Comparison of ENCODE assay signal across 11 mouse cellular contexts in the genomic region with DNA sequence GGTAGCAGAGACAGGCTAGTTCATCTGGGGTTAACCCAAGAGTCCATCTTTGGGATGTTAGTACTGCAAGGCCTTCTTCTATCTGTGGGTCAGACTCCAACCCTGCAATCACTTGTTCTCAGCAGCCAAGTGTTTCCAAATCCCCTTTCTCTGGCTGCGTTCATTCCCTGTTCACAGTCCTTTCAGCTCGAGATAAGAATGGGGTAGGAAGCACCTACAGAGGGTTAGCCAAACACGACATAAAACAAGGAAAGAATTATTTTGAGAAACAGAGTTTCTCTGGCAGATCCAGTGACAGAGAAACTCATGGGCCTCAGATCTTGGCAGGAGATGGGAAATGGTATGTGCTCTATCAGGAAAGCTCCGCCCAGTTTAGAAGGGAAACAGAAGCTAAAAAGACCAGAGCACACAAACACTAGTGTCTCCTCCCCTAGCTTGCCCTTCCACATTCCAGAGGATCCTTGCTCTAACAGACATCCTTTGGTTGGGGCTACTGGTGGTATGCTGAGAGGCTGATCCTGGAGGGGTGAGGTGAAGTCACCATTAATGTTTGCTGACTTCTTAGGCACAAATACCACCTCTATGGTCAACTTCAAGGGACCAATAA.
DNase-seq lines count a peak whose midpoint lies in the region; ATAC-seq lines count a peak whose summit lies in the region.
"Had no signal": no experiment of that assay in that cellular context is flagged by ENCODE, and none has a peak within 500 bp of the region (broad histone marks: within the 10 kb centered on the region; RNA-seq: fewer than 3 reads in every experiment).

No protein-coding gene starts in this region.

- WGBS in hindbrain, embryonic 15.5 days: 77% methylated on average over 4 of the region's 4 CpGs
- WGBS in hindbrain, embryonic 16.5 days: 74% methylated on average over 4 of the region's 4 CpGs
- 58% methylated on average over 4 of the region's 4 CpGs for WGBS in embryonic facial prominence, embryonic 13.5 days
- WGBS in lung, embryonic 16.5 days: 17% methylated on average over 4 of the region's 4 CpGs

- H3K36me3 ChIP-seq in hindbrain, embryonic 15.5 days: no peaks in the 10 kb centered on the region
- no peaks in the 10 kb centered on the region for H3K36me3 ChIP-seq in hindbrain, embryonic 16.5 days (ENCODE audit: control insufficient read depth, insufficient read depth, low read length)
- peaks cover 12% of the 10 kb centered on the region for H3K36me3 ChIP-seq in embryonic facial prominence, embryonic 13.5 days
- H3K36me3 ChIP-seq in lung, embryonic 16.5 days (ENCODE audit: control insufficient read depth, insufficient read depth, low read length): no peaks in the 10 kb centered on the region

- no peaks in the 10 kb centered on the region for H3K27me3 ChIP-seq in hindbrain, embryonic 15.5 days
- no peaks in the 10 kb centered on the region for H3K27me3 ChIP-seq in hindbrain, embryonic 16.5 days (replicated peaks; ENCODE audit: control insufficient read depth, insufficient read depth, low read length)
- H3K27me3 ChIP-seq in embryonic facial prominence, embryonic 13.5 days: no peaks in the 10 kb centered on the region
- H3K27me3 ChIP-seq in lung, embryonic 16.5 days (ENCODE audit: control insufficient read depth, insufficient read depth, low read depth, low read length): no peaks in the 10 kb centered on the region
- H3K27me3 ChIP-seq: CH12.LX had no signal

- H3K9me3 ChIP-seq in hindbrain, embryonic 15.5 days: no peaks in the 10 kb centered on the region
- H3K9me3 ChIP-seq in hindbrain, embryonic 16.5 days (ENCODE audit: control insufficient read depth, low read length): no peaks in the 10 kb centered on the region
- H3K9me3 ChIP-seq in embryonic facial prominence, embryonic 13.5 days: no peaks in the 10 kb centered on the region
- no peaks in the 10 kb centered on the region for H3K9me3 ChIP-seq in lung, embryonic 16.5 days (ENCODE audit: control insufficient read depth, low read length)

- H3K4me2 ChIP-seq in hindbrain, embryonic 15.5 days: no peak overlapping the region
- no peak overlapping the region for H3K4me2 ChIP-seq in hindbrain, embryonic 16.5 days (ENCODE audit: low read length)
- H3K4me2 ChIP-seq in embryonic facial prominence, embryonic 13.5 days: no peak overlapping the region
- H3K4me2 ChIP-seq in lung, embryonic 16.5 days (ENCODE audit: low read depth, low read length): no peak overlapping the region

- H3K4me3 ChIP-seq in hindbrain, embryonic 15.5 days: no peak overlapping the region
- H3K4me3 ChIP-seq in hindbrain, embryonic 16.5 days (ENCODE audit: low read length): no peak overlapping the region
- no peak overlapping the region for H3K4me3 ChIP-seq in embryonic facial prominence, embryonic 13.5 days
- H3K4me3 ChIP-seq in lung, embryonic 16.5 days (ENCODE audit: low read length): no peak overlapping the region

- no peak overlapping the region for H3K9ac ChIP-seq in hindbrain, embryonic 15.5 days
- H3K9ac ChIP-seq in hindbrain, embryonic 16.5 days (ENCODE audit: low read depth, low read length): no peak overlapping the region
- no peak overlapping the region for H3K9ac ChIP-seq in embryonic facial prominence, embryonic 13.5 days
- H3K9ac ChIP-seq in lung, embryonic 16.5 days (ENCODE audit: low read length): no peak overlapping the region

- H3K27ac ChIP-seq in hindbrain, embryonic 15.5 days (replicated peaks): peak overlapping the region; percentile 18; the same call in 1 of the 2 replicates
- H3K27ac ChIP-seq in hindbrain, embryonic 16.5 days (ENCODE audit: low read depth, low read length): no peak overlapping the region
- peak overlapping the region; percentile 49 for H3K27ac ChIP-seq in embryonic facial prominence, embryonic 13.5 days
- H3K27ac ChIP-seq in lung, embryonic 16.5 days (ENCODE audit: low read length): peak overlapping the region; percentile 64

- H3K4me1 ChIP-seq in hindbrain, embryonic 15.5 days (replicated peaks): no peaks in the 10 kb centered on the region
- H3K4me1 ChIP-seq in hindbrain, embryonic 16.5 days (ENCODE audit: control insufficient read depth, insufficient read depth, low read depth, low read length): no peaks in the 10 kb centered on the region; the same call in 1 of the 2 replicates
- H3K4me1 ChIP-seq in embryonic facial prominence, embryonic 13.5 days: peaks cover 9% of the 10 kb centered on the region
- peaks cover 37% of the 10 kb centered on the region for H3K4me1 ChIP-seq in lung, embryonic 16.5 days (replicated peaks; ENCODE audit: control insufficient read depth, insufficient read depth, low read length)

- peak; percentile 57 for DNase-seq in NIH3T3 (ENCODE audit: low read depth)
- no peak for DNase-seq in cerebellum, adult 9-11 months
- DNase-seq in cerebellum, adult 11-12 months: no peak
- DNase-seq: gastrocnemius, postnatal 36 days; thymus, postnatal 4 days had no signal

- no peak for ATAC-seq in hindbrain, embryonic 15.5 days (ENCODE audit: low FRiP score, low read depth)
- no peak for ATAC-seq in hindbrain, embryonic 16.5 days
- ATAC-seq in embryonic facial prominence, embryonic 13.5 days (ENCODE audit: insufficient number of reproducible peaks, insufficient read depth, low FRiP score, low TSS enrichment, low read depth): peak; percentile 32; the same call in 1 of the 2 replicates
- peak; percentile 82 for ATAC-seq in lung, embryonic 16.5 days (ENCODE audit: low read depth)
- ATAC-seq in inflammation-experienced regulatory T-cells, adult 6 months: no peak

Comparison
In these comparisons a context has a peak if more than half of its experiments do, and no peak if none do; other contexts are left out.
1. ATAC-seq: peak in embryonic facial prominence, embryonic 13.5 days (single experiment) and lung, embryonic 16.5 days (single experiment); none in hindbrain, embryonic 15.5 days (single experiment), hindbrain, embryonic 16.5 days (single experiment) and inflammation-experienced regulatory T-cells, adult 6 months (single experiment).